Mouse (Mus musculus): ENCODE measurements around the gene Tmem63a. TPM values are rescaled to one million over a fixed set of nuclear protein-coding genes. Genes with fewer than 3 reads are reported as not detected.

The Tmem63a gene
- polyA plus RNA-seq, 1 experiment = 23.4 TPM

DNA sequence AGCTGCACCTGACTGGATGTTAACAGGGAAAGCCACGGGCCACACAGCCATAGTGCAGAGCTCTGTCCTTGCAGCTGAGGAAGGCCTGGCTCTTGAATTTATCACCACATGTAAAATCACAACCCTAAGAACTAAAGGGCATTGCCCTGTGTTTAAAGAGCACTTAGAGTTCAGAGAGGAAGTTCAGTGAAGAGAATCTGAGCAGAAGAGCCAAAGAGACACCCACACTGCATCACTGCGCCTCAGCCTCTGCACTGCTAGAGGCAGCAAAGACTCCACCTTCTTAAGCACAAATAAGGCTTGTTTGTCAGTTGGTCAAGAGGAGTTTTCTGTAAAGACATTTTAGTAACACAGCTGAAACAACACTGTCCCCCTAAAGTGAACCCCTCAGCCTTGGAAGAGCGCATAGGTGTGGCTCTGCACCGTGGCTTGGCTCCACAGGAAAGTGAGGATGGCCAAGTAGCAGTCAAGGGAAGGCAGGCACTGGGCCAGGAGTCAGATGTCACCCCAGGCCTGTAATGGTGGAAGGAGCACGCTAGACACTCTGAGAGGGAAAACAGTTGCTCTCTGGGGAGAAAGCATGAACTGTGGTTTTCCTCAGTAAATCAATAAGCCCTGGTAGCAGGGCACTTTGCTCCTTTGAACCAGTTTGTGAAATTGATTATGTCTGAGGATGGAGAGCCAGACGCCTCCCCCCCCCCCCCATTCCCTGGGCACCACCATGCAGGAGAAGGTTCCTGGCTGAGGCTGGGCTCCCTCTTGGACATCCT is 72.8 kb downstream of the Tmem63a start:
- H3K4me1 ChIP-seq (ENCODE audit: control insufficient read depth, insufficient read depth, low read length) = peaks cover 47% of the 10 kb centered on the region
- H3K4me3 ChIP-seq (ENCODE audit: insufficient read depth, low read length) = no peak overlapping the region
- no peak for TF ChIP-seq POLR2A (IDR thresholded peaks at IDR 0.05; ENCODE audit: borderline replicate concordance, low read depth, low read length)
- no peak for TF ChIP-seq CTCF (IDR thresholded peaks at IDR 0.05; ENCODE audit: low read depth, low read length)
- H3K27ac ChIP-seq (ENCODE audit: insufficient read depth, low read depth, low read length) = peak overlapping the region; percentile 91

DNA sequence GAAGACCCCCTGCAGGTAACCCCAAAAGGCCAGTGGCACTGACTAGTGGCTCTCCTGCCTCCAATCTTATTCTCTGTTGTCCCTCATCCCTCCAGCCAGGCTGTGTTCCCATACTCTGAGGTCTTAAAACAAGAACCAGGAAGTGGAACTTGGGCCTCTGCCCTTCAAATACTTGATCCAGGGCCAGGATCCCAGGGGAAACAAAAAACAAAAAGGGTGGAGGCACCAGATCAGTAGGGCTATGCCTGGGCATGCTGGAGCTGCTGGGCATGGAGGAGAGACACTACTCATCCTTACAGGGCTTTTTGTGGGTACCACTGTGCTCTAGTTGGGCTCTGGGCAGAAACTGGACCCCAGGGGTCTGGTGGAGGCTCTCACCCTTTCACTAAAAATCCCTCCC is 73.4 kb downstream of the Tmem63a start:
- peak overlapping the region; percentile 91 for H3K27ac ChIP-seq (ENCODE audit: insufficient read depth, low read depth, low read length)
- TF ChIP-seq CTCF (IDR thresholded peaks at IDR 0.05; ENCODE audit: low read depth, low read length) (no peak), POLR2A (IDR thresholded peaks at IDR 0.05; ENCODE audit: borderline replicate concordance, low read depth, low read length) (no peak)
- H3K4me3 ChIP-seq (ENCODE audit: insufficient read depth, low read length) = peak overlapping the region; percentile 41
- H3K4me1 ChIP-seq (ENCODE audit: control insufficient read depth, insufficient read depth, low read length) = peaks cover 41% of the 10 kb centered on the region

DNA sequence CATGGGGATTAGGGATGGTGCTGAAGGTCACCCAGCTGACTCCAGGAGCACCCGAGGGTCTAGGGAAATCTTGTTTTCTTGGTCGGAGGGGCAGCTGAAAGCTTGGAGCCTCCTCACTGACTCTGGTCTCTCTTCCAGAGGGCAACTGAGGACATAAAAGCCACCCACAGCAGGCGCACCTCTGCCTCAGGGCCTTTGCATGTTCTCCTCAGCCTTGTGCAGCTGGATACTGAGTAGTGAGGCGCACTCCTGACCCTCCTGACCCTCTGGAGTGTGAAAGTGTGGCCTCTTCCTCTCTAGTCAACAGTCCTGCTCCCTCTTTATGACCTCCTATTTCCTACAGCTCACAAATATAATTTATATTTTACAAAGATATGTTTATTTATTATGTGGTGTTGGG is 73.9 kb downstream of the Tmem63a start:
- peaks cover 39% of the 10 kb centered on the region for H3K4me1 ChIP-seq (ENCODE audit: control insufficient read depth, insufficient read depth, low read length)
- peak overlapping the region; percentile 41 for H3K4me3 ChIP-seq (ENCODE audit: insufficient read depth, low read length)
- H3K27ac ChIP-seq (ENCODE audit: insufficient read depth, low read depth, low read length) = peak overlapping the region; percentile 91
- TF ChIP-seq POLR2A (IDR thresholded peaks at IDR 0.05; ENCODE audit: borderline replicate concordance, low read depth, low read length) = no peak
- no peak for TF ChIP-seq CTCF (IDR thresholded peaks at IDR 0.05; ENCODE audit: low read depth, low read length)

DNA sequence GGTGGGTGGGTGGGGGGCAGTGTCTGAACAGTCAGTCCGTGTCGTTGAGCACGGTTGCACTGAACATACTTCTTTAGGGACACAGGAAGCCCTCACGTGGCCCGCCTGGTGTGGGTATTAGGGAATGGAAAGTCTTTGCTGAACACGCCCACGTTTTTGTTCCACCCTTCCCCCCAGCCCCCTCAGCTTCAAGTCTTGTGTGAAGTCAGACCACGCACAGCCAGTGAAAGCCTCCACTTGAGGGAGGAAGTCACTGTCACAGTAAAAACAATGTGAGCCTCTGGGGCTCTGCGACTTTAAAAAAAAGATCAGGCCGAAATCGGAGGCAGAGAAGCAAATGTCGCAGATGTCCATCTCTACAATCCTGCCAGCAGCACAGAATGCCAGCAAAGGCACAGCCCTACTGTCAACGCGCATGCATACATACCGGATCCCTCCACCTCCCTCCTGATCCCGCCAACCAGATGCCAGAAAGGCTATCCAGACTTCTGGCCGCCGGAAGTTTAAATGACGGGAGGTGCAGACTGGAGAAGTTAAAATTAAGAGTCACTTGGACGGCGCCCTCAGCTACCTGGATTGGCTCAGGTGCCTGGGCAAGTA is 74.5 kb downstream of the Tmem63a start:
- TF ChIP-seq POLR2A (IDR thresholded peaks at IDR 0.05; ENCODE audit: borderline replicate concordance, low read depth, low read length) (no peak), CTCF (IDR thresholded peaks at IDR 0.05; ENCODE audit: low read depth, low read length) (no peak)
- peaks cover 37% of the 10 kb centered on the region for H3K4me1 ChIP-seq (ENCODE audit: control insufficient read depth, insufficient read depth, low read length)
- H3K27ac ChIP-seq (ENCODE audit: insufficient read depth, low read depth, low read length) = peak overlapping the region; percentile 91
- H3K4me3 ChIP-seq (ENCODE audit: insufficient read depth, low read length) = peak overlapping the region; percentile 89

DNA sequence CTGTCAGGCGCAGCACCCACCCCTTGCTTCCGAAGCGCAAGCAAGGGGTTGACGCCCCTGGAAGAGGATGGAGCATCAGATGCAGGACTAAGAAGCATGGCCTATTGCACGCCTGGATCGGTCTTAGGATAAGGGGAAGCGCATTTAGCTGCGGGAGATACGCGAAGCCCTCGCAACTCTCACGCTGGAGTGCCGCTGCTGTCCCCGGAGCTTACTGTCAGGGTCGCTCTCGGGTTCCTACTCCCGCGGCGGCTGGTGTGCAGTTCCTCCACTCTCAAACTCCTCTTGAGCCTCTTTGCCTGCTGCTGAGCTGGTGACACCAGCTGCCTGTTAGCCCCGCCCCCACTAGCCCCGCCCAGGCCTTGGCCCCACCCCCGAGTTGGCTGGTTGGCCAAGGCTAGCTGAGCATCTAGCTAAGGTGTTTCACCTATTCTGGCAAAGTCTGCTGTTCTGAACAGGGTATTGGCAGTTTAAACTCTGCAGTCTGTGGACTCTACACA is 75.1 kb downstream of the Tmem63a start:
- H3K4me1 ChIP-seq (ENCODE audit: control insufficient read depth, insufficient read depth, low read length) = peaks cover 37% of the 10 kb centered on the region
- TF ChIP-seq POLR2A (IDR thresholded peaks at IDR 0.05; ENCODE audit: borderline replicate concordance, low read depth, low read length) = peak; percentile 86; the same call in 1 of the 2 replicates
- TF ChIP-seq CTCF (IDR thresholded peaks at IDR 0.05; ENCODE audit: low read depth, low read length) = no peak
- H3K27ac ChIP-seq (ENCODE audit: insufficient read depth, low read depth, low read length) = peak overlapping the region; percentile 91
- H3K4me3 ChIP-seq (ENCODE audit: insufficient read depth, low read length) = peak overlapping the region; percentile 89

DNA sequence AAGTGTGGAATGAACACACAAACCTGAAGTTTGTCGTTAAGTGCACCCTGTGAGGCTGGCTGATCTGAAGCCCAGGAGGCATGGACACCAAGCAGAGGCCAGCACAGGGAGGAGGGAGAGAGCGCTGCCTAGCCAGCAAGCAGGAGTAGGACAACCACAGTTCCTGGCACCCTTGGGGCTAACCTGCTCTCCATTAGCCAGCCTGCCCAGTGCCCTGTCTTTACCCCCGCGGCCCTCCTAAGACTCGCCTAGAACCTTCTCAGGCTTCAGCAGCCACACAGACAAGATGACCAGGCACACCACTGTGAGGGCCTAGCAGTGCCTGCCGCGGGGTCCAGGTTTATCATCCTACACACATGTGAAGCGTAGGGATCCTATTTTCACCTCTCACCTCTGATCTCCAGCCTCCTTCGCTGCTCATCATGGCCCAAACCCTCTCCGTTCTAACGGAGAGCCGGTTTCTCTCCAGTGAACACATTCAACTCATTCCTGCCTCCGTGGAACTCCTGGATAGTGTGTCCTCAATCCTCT is 75.8 kb downstream of the Tmem63a start:
- Histone ChIP-seq H3K4me3 (ENCODE audit: insufficient read depth, low read length) (no peak overlapping the region), H3K4me1 (ENCODE audit: control insufficient read depth, insufficient read depth, low read length) (peaks cover 33% of the 10 kb centered on the region), H3K27ac (ENCODE audit: insufficient read depth, low read depth, low read length) (no peak overlapping the region)
- TF ChIP-seq POLR2A (IDR thresholded peaks at IDR 0.05; ENCODE audit: borderline replicate concordance, low read depth, low read length) (no peak), CTCF (IDR thresholded peaks at IDR 0.05; ENCODE audit: low read depth, low read length) (no peak)

DNA sequence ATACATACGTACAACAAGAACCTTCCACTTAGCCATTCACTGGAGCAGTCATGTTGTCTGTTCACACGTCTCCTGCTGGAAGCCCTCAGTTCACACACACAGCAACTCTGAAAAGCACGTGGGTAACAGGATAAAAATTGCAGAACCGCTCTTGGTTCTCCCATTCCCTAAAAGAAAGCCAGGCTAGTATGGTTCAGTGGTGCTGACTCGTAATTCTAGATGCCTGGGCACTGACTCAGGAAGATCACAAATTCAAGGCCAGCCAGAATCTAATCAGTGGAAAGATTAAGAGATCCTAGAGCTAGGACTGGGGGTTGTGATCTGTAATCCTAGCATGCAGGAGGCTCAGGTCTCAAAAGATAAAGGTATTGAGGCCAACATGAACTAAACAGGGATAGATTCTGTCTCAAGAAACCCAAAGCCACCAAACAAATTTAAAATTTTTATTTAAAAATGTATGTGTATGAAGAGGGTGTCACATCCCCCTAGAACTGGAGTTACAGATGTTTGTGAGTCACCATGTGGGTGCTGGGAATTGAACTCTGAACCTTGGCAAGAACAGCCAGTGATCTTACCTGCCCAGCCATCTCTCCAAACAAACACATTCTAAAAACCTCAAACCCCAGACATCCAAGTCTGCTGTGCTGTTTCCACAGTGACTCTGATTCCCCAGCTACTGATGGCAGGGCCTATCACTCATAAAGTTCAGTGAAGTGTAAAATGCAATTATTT is 78.8 kb downstream of the Tmem63a start, which contains the start of gene Ephx1:
Ephx1 (minus strand) TSS at position 149 of the 732 bp plus-strand sequence.
- Histone ChIP-seq H3K4me3 (ENCODE audit: insufficient read depth, low read length) (no peak within 1 kb of the TSS), H3K27ac (ENCODE audit: insufficient read depth, low read depth, low read length) (no peak within 1 kb of the TSS), H3K4me1 (ENCODE audit: control insufficient read depth, insufficient read depth, low read length) (peaks cover 5% of the 10 kb centered on the region)
- TF ChIP-seq POLR2A (IDR thresholded peaks at IDR 0.05; ENCODE audit: borderline replicate concordance, low read depth, low read length) (no peak), CTCF (IDR thresholded peaks at IDR 0.05; ENCODE audit: low read depth, low read length) (no peak)

DNA sequence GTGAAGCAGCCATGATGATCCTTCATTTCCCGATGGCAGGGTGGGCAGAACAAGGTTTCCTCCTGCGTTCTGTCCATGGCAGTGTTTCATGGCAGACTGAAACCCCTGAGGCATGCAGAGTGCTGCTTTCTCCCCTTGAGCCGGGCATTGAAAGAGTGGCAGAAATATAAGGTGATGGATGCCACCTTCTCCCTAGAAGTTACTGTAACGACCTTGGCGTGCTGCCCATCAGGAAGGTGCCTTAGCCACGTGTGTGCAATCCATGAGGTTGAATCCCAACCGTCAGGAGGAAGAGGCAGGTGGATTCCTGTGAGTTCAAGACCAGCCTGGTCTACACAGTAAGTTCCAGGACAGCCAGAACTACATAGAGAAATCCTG is 79.3 kb downstream of the Tmem63a start:
- peaks cover 2% of the 10 kb centered on the region; the same call in 1 of the 2 replicates for H3K4me1 ChIP-seq (ENCODE audit: control insufficient read depth, insufficient read depth, low read length)
- no peak overlapping the region for H3K27ac ChIP-seq (ENCODE audit: insufficient read depth, low read depth, low read length)
- no peak for TF ChIP-seq POLR2A (IDR thresholded peaks at IDR 0.05; ENCODE audit: borderline replicate concordance, low read depth, low read length)
- TF ChIP-seq CTCF (IDR thresholded peaks at IDR 0.05; ENCODE audit: low read depth, low read length) = no peak
- H3K4me3 ChIP-seq (ENCODE audit: insufficient read depth, low read length) = no peak overlapping the region

DNA sequence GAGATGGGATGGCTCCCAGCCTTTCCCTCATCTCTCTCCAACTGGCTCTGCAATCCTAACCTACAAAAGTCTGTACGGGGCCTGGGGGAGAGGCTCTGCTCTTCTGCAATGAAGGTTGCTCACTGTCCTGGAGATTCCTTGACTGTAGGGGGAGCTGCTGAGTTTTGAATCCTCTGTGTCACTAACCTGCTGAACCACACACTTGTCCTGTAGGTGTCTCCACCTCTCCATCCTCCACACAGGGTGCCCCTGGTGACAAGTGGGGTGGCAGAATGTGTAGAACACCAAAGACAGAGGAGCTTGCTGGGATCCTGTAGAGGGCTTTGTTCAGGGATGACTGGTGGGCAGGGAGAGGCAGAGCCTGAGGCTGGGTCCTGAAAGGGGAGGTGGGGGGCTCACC is 80.1 kb downstream of the Tmem63a start:
- no peak for TF ChIP-seq POLR2A (IDR thresholded peaks at IDR 0.05; ENCODE audit: borderline replicate concordance, low read depth, low read length)
- TF ChIP-seq CTCF (IDR thresholded peaks at IDR 0.05; ENCODE audit: low read depth, low read length) = peak; percentile 66
- no peak overlapping the region for H3K27ac ChIP-seq (ENCODE audit: insufficient read depth, low read depth, low read length)
- no peak overlapping the region for H3K4me3 ChIP-seq (ENCODE audit: insufficient read depth, low read length)
- H3K4me1 ChIP-seq (ENCODE audit: control insufficient read depth, insufficient read depth, low read length) = peaks cover 2% of the 10 kb centered on the region; the same call in 1 of the 2 replicates

Other genes with a start within 250 kb of the Tmem63a start
- not detected in 2 replicates for gene Mixl1, start 245.3 kb upstream of the Tmem63a start, polyA plus RNA-seq (2012; ENCODE audit: insufficient read depth, insufficient read length, missing spikeins)
- gene Acbd3, start 216.3 kb upstream of the Tmem63a start, polyA plus RNA-seq (2012; ENCODE audit: insufficient read depth, insufficient read length, missing spikeins) = 33.7 and 36.9 TPM in 2 replicates
- 1,000 and 1,015 TPM in 2 replicates for gene H3f3a, start 128.4 kb upstream of the Tmem63a start, polyA plus RNA-seq (2012; ENCODE audit: insufficient read depth, insufficient read length, missing spikeins)
- 17.0 and 20.2 TPM in 2 replicates for gene Sde2, start 91.2 kb upstream of the Tmem63a start, polyA plus RNA-seq (2012; ENCODE audit: insufficient read depth, insufficient read length, missing spikeins)
- gene Lefty2, start 49.2 kb upstream of the Tmem63a start, polyA plus RNA-seq (2012; ENCODE audit: insufficient read depth, insufficient read length, missing spikeins) = not detected in 2 replicates
- gene Pycr2, start 38.1 kb upstream of the Tmem63a start, polyA plus RNA-seq (2012; ENCODE audit: insufficient read depth, insufficient read length, missing spikeins) = 19.2 and 20.9 TPM in 2 replicates
- not detected in 2 replicates for gene Lefty1, start 7.3 kb upstream of the Tmem63a start, polyA plus RNA-seq (2012; ENCODE audit: insufficient read depth, insufficient read length, missing spikeins)
- 40.7 and 45.8 TPM in 2 replicates for gene Ephx1, start 78.6 kb downstream of the Tmem63a start, polyA plus RNA-seq (2012; ENCODE audit: insufficient read depth, insufficient read length, missing spikeins)
- not detected in 2 replicates for gene 9130409I23Rik, start 108.9 kb downstream of the Tmem63a start, polyA plus RNA-seq (2012; ENCODE audit: insufficient read depth, insufficient read length, missing spikeins)
- gene Nvl, start 201.9 kb downstream of the Tmem63a start, polyA plus RNA-seq (2012; ENCODE audit: insufficient read depth, insufficient read length, missing spikeins) = 25.9 and 27.7 TPM in 2 replicates
- gene Cnih4, start 202.3 kb downstream of the Tmem63a start, polyA plus RNA-seq (2012; ENCODE audit: insufficient read depth, insufficient read length, missing spikeins) = 68.5 and 82.2 TPM in 2 replicates

Data from bone marrow macrophage, adult 2 months (primary cell).